Mouse (Mus musculus) cortical plate, adult 2 months (tissue): Measurements from ENCODE around the gene Snx1. TPM values are rescaled to one million over a fixed set of nuclear protein-coding genes. Genes with fewer than 3 reads are reported as not detected.

Experiments
- H3K27ac ChIP-seq: fragments of 200-500 bp; 2 replicates; pipeline ENCODE4 v1.5.1; 2012; ENCODE audit warnings: low read length, control low read depth, inconsistent platforms; ENCODE audit not compliant: insufficient read depth
- H3K4me1 ChIP-seq: fragments of 200-500 bp; 2 replicates; pipeline ENCODE4 v1.6.1; 2011; ENCODE audit warnings: low read length; ENCODE audit not compliant: control insufficient read depth, insufficient read depth
- H3K4me3 ChIP-seq: fragments of 200-500 bp; 2 replicates; pipeline ENCODE4 v1.5.1; 2011; ENCODE audit warnings: mild to moderate bottlenecking, low read length, control low read depth; ENCODE audit not compliant: insufficient read depth
- CTCF ChIP-seq: fragments of 200-500 bp; IDR thresholded peaks from 2 replicates; pipeline ENCODE4 v1.5.1; 2011; ENCODE audit warnings: mild to moderate bottlenecking, control low read depth, low read length; ENCODE audit not compliant: insufficient read depth; ENCODE audit errors: extremely low read depth
- POLR2A ChIP-seq: fragments of 200-500 bp; IDR thresholded peaks from 2 replicates; pipeline ENCODE4 v1.6.1; 2011; ENCODE audit warnings: mild to moderate bottlenecking, low read length, control low read depth; ENCODE audit not compliant: insufficient read depth; ENCODE audit errors: extremely low read depth
- polyA plus RNA-seq: library from polyadenylated mRNA; depleted of rRNA; stranded (reverse); fragments of >200 nt; gene quantifications from 2 replicates; pipeline ENCODE4 v1.2.3, GENCODE M21; 2012

Snx1 gene
- polyA plus RNA-seq, 1 experiment: 90.1 TPM

- no peak for TF ChIP-seq CTCF
- no peak for TF ChIP-seq POLR2A
- no peak overlapping the region for H3K4me3 ChIP-seq
- H3K4me1 ChIP-seq: no peaks in the 10 kb centered on the region
- H3K27ac ChIP-seq: no peak overlapping the region
Observed at GRCm38 (mm10) chr9:66078493-66078892, 47.9 kb downstream of the Snx1 start.

DNA sequence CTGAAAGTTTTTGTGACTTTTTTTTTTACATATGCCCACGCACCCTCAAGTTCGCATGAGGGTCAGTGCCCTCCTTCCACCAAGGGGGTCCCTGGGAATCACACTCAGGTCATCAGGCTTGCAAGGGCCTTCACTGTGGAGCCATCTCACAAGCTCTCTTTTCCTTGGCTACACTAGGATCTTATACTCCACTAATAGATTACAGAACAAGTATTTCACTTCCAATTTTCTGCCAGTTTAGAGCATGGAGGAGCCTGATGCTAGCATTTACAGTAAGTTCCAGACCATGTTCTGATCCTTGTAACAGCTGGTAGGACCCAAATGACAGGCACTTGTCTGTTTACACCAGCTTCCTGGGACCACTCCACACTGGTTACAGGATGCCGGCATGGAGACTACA, 48.3 kb downstream of the Snx1 start:
- Histone ChIP-seq H3K4me1 (no peaks in the 10 kb centered on the region), H3K27ac (no peak overlapping the region), H3K4me3 (no peak overlapping the region)
- TF ChIP-seq CTCF (no peak), POLR2A (no peak)

GRCm38 (mm10) chr9:66072754-66073153, 53.6 kb downstream of the Snx1 start:
- no peak overlapping the region for H3K27ac ChIP-seq
- H3K4me3 ChIP-seq: no peak overlapping the region
- no peaks in the 10 kb centered on the region for H3K4me1 ChIP-seq
- no peak for TF ChIP-seq CTCF
- no peak for TF ChIP-seq POLR2A

DNA sequence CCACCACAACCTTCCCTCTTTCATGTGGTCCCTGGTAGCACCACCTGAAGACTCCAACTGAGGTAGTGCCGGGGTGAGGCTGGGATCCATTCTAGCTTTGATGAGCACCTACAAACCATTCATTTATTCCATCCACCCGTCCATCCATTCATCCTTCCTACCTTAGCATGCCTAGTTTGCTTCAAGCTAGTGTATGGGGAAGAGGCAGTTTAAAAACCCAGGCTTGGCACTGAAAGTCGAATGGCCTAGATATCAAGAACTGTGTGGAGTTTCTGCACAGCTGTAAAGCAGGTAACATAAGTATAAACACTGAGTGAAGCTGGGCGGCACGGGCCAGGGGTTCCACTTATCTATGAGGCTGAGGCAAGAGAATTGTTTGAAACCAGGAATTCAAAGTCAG, 56.2 kb downstream of the Snx1 start:
- H3K4me3 ChIP-seq: no peak overlapping the region
- H3K4me1 ChIP-seq: no peaks in the 10 kb centered on the region
- no peak overlapping the region for H3K27ac ChIP-seq
- TF ChIP-seq POLR2A (no peak), CTCF (no peak)

DNA sequence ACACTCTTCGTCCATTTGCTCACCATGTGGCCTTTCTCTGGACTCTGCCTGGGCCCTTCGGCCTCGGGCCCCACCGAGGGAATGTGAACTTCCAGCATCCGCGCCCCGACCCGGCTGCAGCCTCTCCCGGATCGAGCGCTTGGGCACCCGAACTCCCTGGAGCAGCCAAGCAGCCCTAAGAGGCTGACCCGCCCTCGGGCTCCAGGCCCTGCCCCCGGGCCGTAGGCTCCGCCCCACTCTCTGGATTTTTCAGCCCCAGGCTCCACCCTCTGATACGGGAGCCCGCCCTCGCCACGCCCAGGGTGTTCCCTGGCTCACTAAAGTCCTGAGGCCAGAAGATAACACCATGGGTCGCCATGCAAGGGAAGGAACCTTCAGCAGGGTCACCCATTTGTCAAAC, 56.8 kb downstream of the Snx1 start, which contains the start of gene Snx22:
Gene Snx22 (minus strand): TSS at position 137 of the 400 bp plus-strand sequence.
- TF ChIP-seq POLR2A (no peak), CTCF (no peak)
- Histone ChIP-seq H3K4me3 (peak within 1 kb of the TSS; percentile 39), H3K27ac (no peak within 1 kb of the TSS), H3K4me1 (no peaks in the 10 kb centered on the region)

GRCm38 (mm10) chr9:66068971-66069391, 57.4 kb downstream of the Snx1 start:
- TF ChIP-seq CTCF (no peak), POLR2A (no peak)
- no peak overlapping the region for H3K27ac ChIP-seq
- H3K4me3 ChIP-seq: peak overlapping the region; percentile 39
- no peaks in the 10 kb centered on the region for H3K4me1 ChIP-seq

DNA sequence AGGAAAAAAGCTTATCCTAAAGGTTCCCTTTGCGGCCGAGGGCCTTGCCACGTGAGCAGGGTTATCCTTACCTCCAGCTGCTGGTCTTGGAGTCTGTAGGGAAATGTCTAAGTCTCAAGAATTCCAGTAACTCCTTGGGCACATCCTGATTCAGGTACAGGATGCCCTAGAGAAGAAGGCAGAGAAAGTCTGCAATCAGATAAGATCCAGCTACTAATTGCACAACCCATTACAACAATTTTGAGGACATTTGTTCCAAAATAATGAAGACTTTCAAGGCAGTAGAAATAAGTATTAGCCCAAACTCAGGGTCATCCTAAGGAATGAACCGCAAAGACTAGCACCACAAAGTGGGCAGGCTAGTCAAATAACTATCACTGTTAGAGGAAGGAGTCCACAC, 58.3 kb downstream of the Snx1 start:
- Histone ChIP-seq H3K4me1 (no peaks in the 10 kb centered on the region), H3K27ac (no peak overlapping the region), H3K4me3 (no peak overlapping the region)
- TF ChIP-seq CTCF (no peak), POLR2A (no peak)

DNA sequence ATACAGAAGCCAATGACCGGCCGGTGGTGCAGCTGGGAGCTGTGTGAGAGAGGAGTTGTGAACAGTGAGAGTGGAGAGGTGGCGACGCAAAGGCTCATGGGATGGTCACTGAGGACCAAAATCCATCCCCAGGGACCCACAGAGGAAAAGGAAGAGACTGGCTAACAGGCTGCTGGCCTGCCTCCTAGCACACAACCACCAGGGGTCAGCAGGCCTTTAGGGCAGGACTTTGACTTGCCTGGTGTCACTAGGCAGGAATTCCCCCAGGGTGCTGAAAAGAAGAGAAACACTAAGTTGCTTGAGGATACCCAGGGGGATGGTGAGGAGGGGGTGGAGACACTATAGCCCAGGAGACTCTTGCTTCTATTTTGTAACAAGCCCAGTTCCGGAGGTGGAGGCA, 58.8 kb downstream of the Snx1 start:
- TF ChIP-seq CTCF (peak; percentile 46), POLR2A (0 out of 2 replicates have a peak, but pooled peaks have one; percentile 9)
- H3K4me1 ChIP-seq: no peaks in the 10 kb centered on the region
- H3K27ac ChIP-seq: no peak overlapping the region
- H3K4me3 ChIP-seq: no peak overlapping the region

DNA sequence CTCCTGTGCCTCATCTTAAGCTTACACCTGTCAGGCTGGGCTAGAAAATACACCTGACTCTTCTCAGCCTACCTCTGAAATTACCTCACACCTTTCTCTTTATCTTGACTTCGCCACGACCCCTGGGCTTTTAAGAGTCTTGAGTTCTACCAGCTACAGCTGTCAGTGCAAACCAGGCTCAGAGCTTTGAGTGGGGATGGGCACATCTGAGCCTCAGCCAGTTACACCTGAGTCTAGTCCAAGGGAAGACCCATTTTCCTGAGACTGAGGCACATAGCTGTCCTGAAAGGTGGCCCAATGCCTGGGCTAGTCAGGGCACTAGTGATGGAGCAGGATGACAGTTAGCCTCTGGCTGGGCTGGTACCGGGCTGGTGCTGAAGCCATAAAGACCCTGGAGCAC, 59.6 kb downstream of the Snx1 start:
- Histone ChIP-seq H3K4me3 (no peak overlapping the region), H3K27ac (no peak overlapping the region), H3K4me1 (no peaks in the 10 kb centered on the region)
- TF ChIP-seq CTCF (no peak), POLR2A (no peak)

- TF ChIP-seq CTCF: no peak
- no peak for TF ChIP-seq POLR2A
- Histone ChIP-seq H3K4me3 (no peak overlapping the region), H3K4me1 (no peaks in the 10 kb centered on the region; the same call in 1 of the 2 replicates), H3K27ac (no peak overlapping the region)
Observed at GRCm38 (mm10) chr9:66064316-66064715, 62.1 kb downstream of the Snx1 start.
